Mouse (Mus musculus): Measurements from ENCODE around the gene Mkln1.

Gene Mkln1

GRCm38 (mm10) chr6:31397775-31398430 is 632 bp upstream of the Mkln1 start:
- DNase-seq (ENCODE audit: extremely low spot score): no peak

- no peak for DNase-seq (ENCODE audit: extremely low spot score)
Measured at GRCm38 (mm10) chr6:31399206-31399549, 643 bp downstream of the Mkln1 start.

- peak; percentile 36 for DNase-seq (ENCODE audit: extremely low spot score)
Measured at GRCm38 (mm10) chr6:31399566-31399965, 1.0 kb downstream of the Mkln1 start.

- DNase-seq (ENCODE audit: extremely low spot score): no peak
Measured at GRCm38 (mm10) chr6:31411017-31411416, 12.5 kb downstream of the Mkln1 start.

GRCm38 (mm10) chr6:31412487-31412886 is 14.0 kb downstream of the Mkln1 start:
- DNase-seq (ENCODE audit: extremely low spot score): no peak

GRCm38 (mm10) chr6:31413556-31413955 is 15.0 kb downstream of the Mkln1 start:
- DNase-seq (ENCODE audit: extremely low spot score): no peak

- DNase-seq (ENCODE audit: extremely low spot score): no peak
Measured at GRCm38 (mm10) chr6:31414303-31414702, 15.8 kb downstream of the Mkln1 start.

GRCm38 (mm10) chr6:31425428-31425827 is 26.9 kb downstream of the Mkln1 start:
- DNase-seq (ENCODE audit: extremely low spot score): no peak

- no peak for DNase-seq (ENCODE audit: extremely low spot score)
Measured at GRCm38 (mm10) chr6:31437264-31437663, 38.7 kb downstream of the Mkln1 start.

GRCm38 (mm10) chr6:31445258-31445657 is 46.7 kb downstream of the Mkln1 start:
- no peak for DNase-seq (ENCODE audit: extremely low spot score)

GRCm38 (mm10) chr6:31453735-31454134 is 55.2 kb downstream of the Mkln1 start:
- DNase-seq (ENCODE audit: extremely low spot score): peak; percentile 5

GRCm38 (mm10) chr6:31455376-31455775 is 56.8 kb downstream of the Mkln1 start:
- DNase-seq (ENCODE audit: extremely low spot score): no peak

- DNase-seq (ENCODE audit: extremely low spot score): no peak
Measured at GRCm38 (mm10) chr6:31456988-31457387, 58.5 kb downstream of the Mkln1 start.

- DNase-seq (ENCODE audit: extremely low spot score): no peak
Measured at GRCm38 (mm10) chr6:31469431-31469830, 70.9 kb downstream of the Mkln1 start.

- DNase-seq (ENCODE audit: extremely low spot score): no peak
Measured at GRCm38 (mm10) chr6:31478221-31478620, 79.7 kb downstream of the Mkln1 start.

GRCm38 (mm10) chr6:31480008-31480407 is 81.5 kb downstream of the Mkln1 start:
- no peak for DNase-seq (ENCODE audit: extremely low spot score)

- DNase-seq (ENCODE audit: extremely low spot score): no peak
Measured at GRCm38 (mm10) chr6:31486601-31487000, 88.1 kb downstream of the Mkln1 start.

GRCm38 (mm10) chr6:31489950-31490349 is 91.4 kb downstream of the Mkln1 start:
- no peak for DNase-seq (ENCODE audit: extremely low spot score)

- no peak for DNase-seq (ENCODE audit: extremely low spot score)
Measured at GRCm38 (mm10) chr6:31495122-31495731, 96.7 kb downstream of the Mkln1 start.

GRCm38 (mm10) chr6:31496227-31496626 is 97.7 kb downstream of the Mkln1 start:
- no peak for DNase-seq (ENCODE audit: extremely low spot score)

GRCm38 (mm10) chr6:31499836-31500235 is 101.3 kb downstream of the Mkln1 start:
- no peak for DNase-seq (ENCODE audit: extremely low spot score)

- no peak for DNase-seq (ENCODE audit: extremely low spot score)
Measured at GRCm38 (mm10) chr6:31500260-31500659, 101.7 kb downstream of the Mkln1 start.

- no peak for DNase-seq (ENCODE audit: extremely low spot score)
Measured at GRCm38 (mm10) chr6:31500691-31501090, 102.2 kb downstream of the Mkln1 start.

GRCm38 (mm10) chr6:31502614-31503013 is 104.1 kb downstream of the Mkln1 start:
- no peak for DNase-seq (ENCODE audit: extremely low spot score)

All from embryo, embryonic 9.5 days (tissue).